Mouse (Mus musculus) ES-E14 (cell line): ENCODE measurements at regions not wholly inside any gene's neighbourhood (a gene's known extent, or its start where the extent isn't known, plus 50 kb on each side); places are given as distances from the start of the nearest gene placed in this dataset.

Source experiments
- CHD2 ChIP-seq: IDR thresholded peaks from 2 replicates; pipeline ENCODE4 v1.6.1; 2014; ENCODE audit warnings: mild to moderate bottlenecking, low read depth, low read length, inconsistent platforms
- ZC3H11A ChIP-seq: IDR thresholded peaks from 2 replicates; pipeline ENCODE4 v1.6.1; 2012; ENCODE audit warnings: low read depth, mild to moderate bottlenecking, inconsistent platforms, low read length, borderline replicate concordance

- TF ChIP-seq CHD2 (no peak), ZC3H11A (no peak)
Observed at GRCm38 (mm10) chr12:70647516-70647915, 177.8 kb upstream of the Frmd6 start.
